Mouse (Mus musculus) midbrain, embryonic 12.5 days (tissue): ENCODE results near the gene Plcxd3. TPM values are rescaled to one million over a fixed set of nuclear protein-coding genes. Genes with fewer than 3 reads are reported as not detected.
"Not testable (repeated sequence)": the region's sequence is repeated elsewhere in the genome, so short reads cannot be mapped to it uniquely, and the experiment has no call there.

Source experiments
- ATAC-seq: fragments of 200-750 bp; cut with Nextera tagmentation; 2 replicates; pipeline ENCODE4 v1.8.0; 2017; ENCODE audit warnings: low read depth, moderate TSS enrichment, moderate library complexity; ENCODE audit not compliant: low FRiP score
- H3K27ac ChIP-seq: fragments of 300-500 bp; sonication (generic); replicated peaks from 2 replicates; pipeline ENCODE4 v1.5.1; 2016; ENCODE audit warnings: mild to moderate bottlenecking
- H3K27me3 ChIP-seq: fragments of 300-500 bp; sonication (generic); 2 replicates; pipeline ENCODE4 v1.6.1; 2016; ENCODE audit warnings: mild to moderate bottlenecking
- H3K36me3 ChIP-seq: fragments of 300-500 bp; sonication (generic); 2 replicates; pipeline ENCODE4 v1.6.1; 2016
- H3K4me1 ChIP-seq: fragments of 300-500 bp; sonication (generic); 2 replicates; pipeline ENCODE4 v1.6.1; 2016
- H3K4me2 ChIP-seq: fragments of 300-500 bp; sonication (generic); replicated peaks from 2 replicates; pipeline ENCODE4 v1.6.1; 2016; ENCODE audit warnings: mild to moderate bottlenecking, moderate library complexity
- H3K4me3 ChIP-seq: fragments of 300-500 bp; sonication (generic); 2 replicates; pipeline ENCODE4 v1.5.1; 2016; ENCODE audit warnings: mild to moderate bottlenecking
- H3K9ac ChIP-seq: fragments of 300-500 bp; sonication (generic); replicated peaks from 2 replicates; pipeline ENCODE4 v1.6.1; 2016; ENCODE audit warnings: mild to moderate bottlenecking, moderate library complexity
- H3K9me3 ChIP-seq: fragments of 300-500 bp; sonication (generic); 2 replicates; pipeline ENCODE4 v1.6.1; 2016; ENCODE audit warnings: mild to moderate bottlenecking
- WGBS: fragments of 180-500 bp; shearing (Covaris S2); methylation state at CpG from one replicate; pipeline ENCODE4 v1.1.7; 2016; 5-methylcytosine and 5-hydroxymethylcytosine counted together
- polyA plus RNA-seq: library from polyadenylated mRNA; unstranded; fragments of >200 nt; fragmentation: Nextera tagmentation; extraction: Ambion mirVana; gene quantifications from 2 replicates; pipeline ENCODE4 v1.2.1, GENCODE M21; 2016

The Plcxd3 gene
- polyA plus RNA-seq, 1 experiment from 2014 or later: 29.4 TPM

- not testable (repeated sequence) for H3K36me3 ChIP-seq, H3K9ac ChIP-seq, H3K4me3 ChIP-seq, H3K4me1 ChIP-seq, H3K9me3 ChIP-seq, H3K27ac ChIP-seq, ATAC-seq, H3K27me3 ChIP-seq, H3K4me2 ChIP-seq
- 94% methylated on average over 8 of the region's 8 CpGs for WGBS
Observed at GRCm38 (mm10) chr15:4595521-4595920, 220.2 kb downstream of the Plcxd3 start.

GRCm38 (mm10) chr15:4598661-4599060, 223.4 kb downstream of the Plcxd3 start:
- not testable (repeated sequence) for H3K36me3 ChIP-seq, H3K4me2 ChIP-seq, H3K27ac ChIP-seq, H3K27me3 ChIP-seq, H3K4me1 ChIP-seq, H3K4me3 ChIP-seq, H3K9me3 ChIP-seq, ATAC-seq, H3K9ac ChIP-seq
- WGBS: 96% methylated on average over 8 of the region's 8 CpGs

GRCm38 (mm10) chr15:4599331-4599730, 224.0 kb downstream of the Plcxd3 start:
- 93% methylated on average over 8 of the region's 8 CpGs for WGBS
- not testable (repeated sequence) for ATAC-seq, H3K4me3 ChIP-seq, H3K9me3 ChIP-seq, H3K4me1 ChIP-seq, H3K27me3 ChIP-seq, H3K27ac ChIP-seq, H3K4me2 ChIP-seq, H3K36me3 ChIP-seq, H3K9ac ChIP-seq

- 83% methylated on average over 6 of the region's 6 CpGs for WGBS
- no peak overlapping the region for H3K9ac ChIP-seq
Observed at GRCm38 (mm10) chr15:4605630-4606029, 230.3 kb downstream of the Plcxd3 start.

More at GRCm38 (mm10) chr15:4605630-4606029, 230.3 kb downstream of the Plcxd3 start:
- no peak for ATAC-seq
- Histone ChIP-seq H3K27me3 (no peaks in the 10 kb centered on the region), H3K4me3 (no peak overlapping the region), H3K36me3 (no peaks in the 10 kb centered on the region), H3K27ac (no peak overlapping the region), H3K4me1 (no peaks in the 10 kb centered on the region), H3K4me2 (no peak overlapping the region), H3K9me3 (no peaks in the 10 kb centered on the region)
